Mouse (Mus musculus) forebrain, embryonic 11.5 days (tissue): Measurements from ENCODE around the gene 4931422A03Rik. TPM values are rescaled to one million over a fixed set of nuclear protein-coding genes. Genes with fewer than 3 reads are reported as not detected.
"Not testable (repeated sequence)": the region's sequence is repeated elsewhere in the genome, so short reads cannot be mapped to it uniquely, and the experiment has no call there.

ENCODE experiments used
- ATAC-seq: fragments of 200-750 bp; cut with Nextera tagmentation; replicated peaks from 2 replicates; pipeline ENCODE4 v1.8.0; 2017; ENCODE audit warnings: moderate TSS enrichment; ENCODE audit not compliant: low FRiP score
- DNase-seq: peaks from one replicate; pipeline ENCODE4 v3.0.0-alpha.2; 2017; ENCODE audit warnings: low spot score
- H3K27ac ChIP-seq: fragments of 300-500 bp; sonication (generic); 2 replicates; pipeline ENCODE4 v1.5.1; 2014; ENCODE audit warnings: low read depth, low read length
- H3K27me3 ChIP-seq: fragments of 300-500 bp; sonication (generic); 2 replicates; pipeline ENCODE4 v1.6.1; 2014; ENCODE audit warnings: mild to moderate bottlenecking, low read length, mixed read lengths; ENCODE audit not compliant: control insufficient read depth, insufficient read depth
- H3K36me3 ChIP-seq: fragments of 300-500 bp; sonication (generic); 2 replicates; pipeline ENCODE4 v1.6.1; 2014; ENCODE audit warnings: mild to moderate bottlenecking, low read length, moderate library complexity, mixed read lengths; ENCODE audit not compliant: control insufficient read depth, insufficient read depth
- H3K4me1 ChIP-seq: fragments of 300-500 bp; sonication (generic); replicated peaks from 2 replicates; pipeline ENCODE4 v1.6.1; 2014; ENCODE audit warnings: low read length, mixed read lengths; ENCODE audit not compliant: control insufficient read depth, insufficient read depth
- H3K4me2 ChIP-seq: fragments of 300-500 bp; sonication (generic); 2 replicates; pipeline ENCODE4 v1.6.1; 2014; ENCODE audit warnings: low read depth, mild to moderate bottlenecking, low read length, moderate library complexity, mixed read lengths; ENCODE audit not compliant: severe bottlenecking
- H3K4me3 ChIP-seq: fragments of 300-500 bp; sonication (generic); 2 replicates; pipeline ENCODE4 v1.5.1; 2014; ENCODE audit warnings: low read depth, low read length
- H3K9ac ChIP-seq: fragments of 300-500 bp; sonication (generic); 2 replicates; pipeline ENCODE4 v1.6.1; 2014; ENCODE audit warnings: low read length
- H3K9me3 ChIP-seq: fragments of 300-500 bp; sonication (generic); 2 replicates; pipeline ENCODE4 v1.6.1; 2016; ENCODE audit warnings: low read length, mixed read lengths; ENCODE audit not compliant: control insufficient read depth
- WGBS: fragments of 180-500 bp; shearing (Covaris S2); extraction: QIAGEN DNeasy Blood & Tissue Kit; methylation state at CpG from one replicate; pipeline ENCODE4 v1.1.7; 2014; 5-methylcytosine and 5-hydroxymethylcytosine counted together
- polyA plus RNA-seq: library from polyadenylated mRNA; unstranded; fragments of >200 nt; fragmentation: Nextera tagmentation; extraction: Ambion mirVana; gene quantifications from 2 replicates; pipeline ENCODE4 v1.2.1, GENCODE M21; 2014

Gene 4931422A03Rik
- polyA plus RNA-seq, 1 experiment from 2014 or later: 2.1 TPM

- WGBS: 84% methylated on average over 6 of the region's 6 CpGs
- Histone ChIP-seq H3K4me2 (no peak overlapping the region), H3K4me3 (no peak overlapping the region), H3K27me3 (no peaks in the 10 kb centered on the region), H3K27ac (no peak overlapping the region), H3K9ac (no peak overlapping the region), H3K4me1 (peaks cover 4% of the 10 kb centered on the region; the same call in 1 of the 2 replicates), H3K36me3 (no peaks in the 10 kb centered on the region), H3K9me3 (no peaks in the 10 kb centered on the region)
- no peak for DNase-seq
- ATAC-seq: no peak
Measured at GRCm38 (mm10) chr2:103989724-103990123, 38.4 kb downstream of the 4931422A03Rik start.

- H3K36me3 ChIP-seq, H3K4me2 ChIP-seq, H3K4me1 ChIP-seq, ATAC-seq, H3K9ac ChIP-seq, H3K4me3 ChIP-seq, DNase-seq, H3K27me3 ChIP-seq, H3K27ac ChIP-seq, H3K9me3 ChIP-seq: not testable (repeated sequence)
- 73% methylated on average over 5 of the region's 8 CpGs for WGBS
Measured at GRCm38 (mm10) chr2:103987595-103987994, 40.6 kb downstream of the 4931422A03Rik start.

GRCm38 (mm10) chr2:103983146-103983545 lies 45.0 kb downstream of the 4931422A03Rik start:
- DNase-seq: no peak
- 92% methylated on average over 10 of the region's 10 CpGs for WGBS
- Histone ChIP-seq H3K27ac (no peak overlapping the region), H3K9me3 (no peaks in the 10 kb centered on the region), H3K4me2 (no peak overlapping the region), H3K9ac (no peak overlapping the region), H3K36me3 (no peaks in the 10 kb centered on the region), H3K27me3 (no peaks in the 10 kb centered on the region), H3K4me1 (no peaks in the 10 kb centered on the region), H3K4me3 (no peak overlapping the region)
- ATAC-seq: no peak

- Histone ChIP-seq H3K27me3 (no peaks in the 10 kb centered on the region), H3K9me3 (no peaks in the 10 kb centered on the region), H3K36me3 (no peaks in the 10 kb centered on the region), H3K4me3 (no peak overlapping the region), H3K27ac (no peak overlapping the region), H3K4me1 (peaks cover 2% of the 10 kb centered on the region; the same call in 1 of the 2 replicates), H3K4me2 (no peak overlapping the region), H3K9ac (no peak overlapping the region)
- WGBS: 9% methylated on average over 5 of the region's 5 CpGs
- ATAC-seq (peak; percentile 79; the same call in 1 of the 2 replicates), DNase-seq (peak; percentile 86)
Measured at GRCm38 (mm10) chr2:103982250-103982649, 45.9 kb downstream of the 4931422A03Rik start.

GRCm38 (mm10) chr2:103977716-103978115 lies 50.4 kb downstream of the 4931422A03Rik start:
- no peak for DNase-seq
- Histone ChIP-seq H3K36me3 (no peaks in the 10 kb centered on the region), H3K4me2 (no peak overlapping the region), H3K9me3 (no peaks in the 10 kb centered on the region), H3K27me3 (no peaks in the 10 kb centered on the region), H3K27ac (0 out of 2 replicates have a peak overlapping the region, but pooled peaks have one; percentile 62), H3K4me3 (no peak overlapping the region), H3K4me1 (peaks cover 3% of the 10 kb centered on the region; the same call in 1 of the 2 replicates), H3K9ac (no peak overlapping the region)
- WGBS: 17% methylated on average over 9 of the region's 9 CpGs
- no peak for ATAC-seq

GRCm38 (mm10) chr2:103977216-103977615 lies 50.9 kb downstream of the 4931422A03Rik start:
- Histone ChIP-seq H3K4me2 (no peak overlapping the region), H3K4me1 (peaks cover 3% of the 10 kb centered on the region; the same call in 1 of the 2 replicates), H3K27ac (peak overlapping the region; percentile 62), H3K9ac (no peak overlapping the region), H3K27me3 (peaks cover 3% of the 10 kb centered on the region; the same call in 1 of the 2 replicates), H3K9me3 (no peaks in the 10 kb centered on the region), H3K36me3 (no peaks in the 10 kb centered on the region), H3K4me3 (no peak overlapping the region)
- WGBS: 56% methylated on average over 8 of the region's 8 CpGs
- DNase-seq (no peak), ATAC-seq (no peak)

GRCm38 (mm10) chr2:103975904-103976303 lies 52.3 kb downstream of the 4931422A03Rik start:
- Histone ChIP-seq H3K9me3 (no peaks in the 10 kb centered on the region), H3K27me3 (peaks cover 4% of the 10 kb centered on the region; the same call in 1 of the 2 replicates), H3K36me3 (no peaks in the 10 kb centered on the region), H3K4me2 (no peak overlapping the region), H3K4me1 (peaks cover 4% of the 10 kb centered on the region; the same call in 1 of the 2 replicates), H3K27ac (no peak overlapping the region), H3K9ac (no peak overlapping the region), H3K4me3 (no peak overlapping the region)
- no peak for ATAC-seq
- WGBS: 84% methylated on average over 7 of the region's 7 CpGs
- DNase-seq: no peak

- Histone ChIP-seq H3K4me3 (0 out of 2 replicates have a peak overlapping the region, but pooled peaks have one; percentile 0), H3K9ac (no peak overlapping the region), H3K36me3 (no peaks in the 10 kb centered on the region), H3K4me2 (peak overlapping the region; percentile 91; the same call in 1 of the 2 replicates), H3K27ac (no peak overlapping the region), H3K27me3 (peaks cover 6% of the 10 kb centered on the region; the same call in 1 of the 2 replicates), H3K9me3 (no peaks in the 10 kb centered on the region), H3K4me1 (peaks cover 4% of the 10 kb centered on the region; the same call in 1 of the 2 replicates)
- WGBS: 11% methylated on average over 3 of the region's 3 CpGs
- ATAC-seq: no peak
- DNase-seq: no peak
Measured at GRCm38 (mm10) chr2:103971838-103972237, 56.3 kb downstream of the 4931422A03Rik start.
